Mouse (Mus musculus) bone marrow macrophage, adult 2 months (primary cell): ENCODE results near the gene Clint1. TPM values are rescaled to one million over a fixed set of nuclear protein-coding genes. Genes with fewer than 3 reads are reported as not detected.

Experiments
- H3K27ac ChIP-seq: 2 replicates; pipeline ENCODE4 v1.5.1; 2012; ENCODE audit warnings: low read depth, low read length; ENCODE audit not compliant: insufficient read depth
- H3K4me1 ChIP-seq: 2 replicates; pipeline ENCODE4 v1.6.1; 2012; ENCODE audit warnings: low read length; ENCODE audit not compliant: control insufficient read depth, insufficient read depth
- H3K4me3 ChIP-seq: 2 replicates; pipeline ENCODE4 v1.5.1; 2012; ENCODE audit warnings: mild to moderate bottlenecking, low read length, moderate library complexity; ENCODE audit not compliant: insufficient read depth
- CTCF ChIP-seq: IDR thresholded peaks from 2 replicates; pipeline ENCODE4 v1.5.1; 2012; ENCODE audit warnings: low read depth, mild to moderate bottlenecking, low read length, moderate library complexity
- POLR2A ChIP-seq: IDR thresholded peaks from 2 replicates; pipeline ENCODE4 v1.6.1; 2012; ENCODE audit warnings: mild to moderate bottlenecking, low read depth, low read length, borderline replicate concordance
- polyA plus RNA-seq: library from polyadenylated mRNA; stranded (reverse); fragments of >200 nt; gene quantifications from 2 replicates; pipeline ENCODE4 v1.2.4, GENCODE M21; 2012; ENCODE audit not compliant: missing spikeins, insufficient read depth, insufficient read length

The Clint1 gene
- polyA plus RNA-seq: 62.9 and 67.7 TPM in 2 replicates

DNA sequence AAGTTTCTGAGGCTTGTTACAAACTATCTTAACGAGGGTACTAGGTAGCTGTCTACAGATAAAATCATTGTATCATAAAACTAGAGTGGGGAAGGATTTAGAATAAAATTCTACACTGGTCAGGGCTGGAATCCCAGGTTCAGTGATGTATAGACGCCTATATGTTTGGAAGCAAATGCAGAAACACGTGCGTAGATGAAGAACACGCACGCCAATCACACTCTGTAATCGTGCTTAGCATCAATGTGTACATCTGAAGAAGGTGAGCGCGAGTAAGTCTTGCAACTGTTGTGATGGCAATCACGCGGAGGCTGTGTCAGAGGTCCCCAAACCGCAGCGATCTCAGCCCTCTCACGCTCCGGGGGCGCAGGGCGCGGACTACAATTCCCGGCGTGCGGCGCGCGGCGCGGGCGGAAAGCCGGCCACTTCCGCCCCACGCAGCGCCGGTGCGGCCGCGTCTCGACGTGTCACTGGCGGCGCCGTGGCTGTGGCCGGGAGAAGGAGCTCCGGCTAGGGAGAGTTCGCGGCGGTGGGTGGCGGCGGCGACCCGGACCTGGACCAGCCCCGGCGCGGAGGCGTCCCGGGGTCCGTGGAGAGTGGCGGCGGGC is at the start of gene Clint1:
Gene Clint1 (plus strand): TSS at position 536 of the 608 bp plus-strand sequence.
- TF ChIP-seq POLR2A: no peak
- TF ChIP-seq CTCF: no peak
- H3K27ac ChIP-seq: peak within 1 kb of the TSS; percentile 97
- H3K4me3 ChIP-seq: peak within 1 kb of the TSS; percentile 72
- H3K4me1 ChIP-seq: peaks cover 24% of the 10 kb centered on the region

DNA sequence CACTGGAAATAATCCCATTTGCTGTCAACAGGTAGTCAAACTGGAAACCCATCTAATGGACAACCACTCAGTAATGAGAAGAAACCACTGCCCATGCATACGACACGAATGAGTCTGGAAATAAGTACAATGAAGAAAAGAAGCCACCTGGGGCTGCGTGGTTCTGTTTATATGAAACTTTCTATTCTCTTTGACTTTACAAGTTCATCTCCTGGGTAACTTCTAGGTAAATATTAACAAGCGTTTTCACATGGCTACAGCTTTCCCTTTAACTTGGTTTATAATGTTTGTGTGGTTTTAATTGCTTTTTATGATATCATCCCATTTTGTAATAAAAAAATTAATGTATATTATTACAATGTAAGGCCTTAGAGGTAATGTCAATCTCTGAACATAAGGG is 47.8 kb upstream of the Clint1 start:
- Histone ChIP-seq H3K4me3 (no peak overlapping the region), H3K4me1 (peaks cover 6% of the 10 kb centered on the region; the same call in 1 of the 2 replicates), H3K27ac (no peak overlapping the region)
- no peak for TF ChIP-seq CTCF
- no peak for TF ChIP-seq POLR2A

DNA sequence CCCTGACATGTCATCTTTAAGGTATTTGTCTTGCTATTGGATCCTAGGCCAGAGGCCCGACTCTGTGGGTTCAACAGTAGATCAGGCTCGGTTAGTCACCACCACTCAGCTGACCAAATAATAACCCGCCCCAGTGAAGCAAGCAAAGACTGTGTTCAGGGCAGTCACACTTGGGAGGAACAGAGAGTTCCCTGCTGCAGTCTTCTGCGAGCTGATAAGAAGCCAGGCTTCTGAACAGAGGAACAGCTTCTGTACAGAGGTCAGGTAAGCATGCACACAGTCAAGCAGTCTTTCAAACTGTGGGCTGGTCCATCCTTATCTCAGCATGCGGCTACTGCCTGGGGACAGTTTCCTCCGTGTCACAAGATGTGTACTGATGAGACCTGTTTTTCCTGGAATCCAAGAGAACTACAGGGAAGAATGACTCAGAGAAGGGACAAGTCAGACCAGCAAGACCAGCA is 46.5 kb upstream of the Clint1 start:
- H3K4me3 ChIP-seq: no peak overlapping the region
- TF ChIP-seq POLR2A (no peak), CTCF (no peak)
- H3K27ac ChIP-seq: no peak overlapping the region
- peaks cover 6% of the 10 kb centered on the region; the same call in 1 of the 2 replicates for H3K4me1 ChIP-seq

DNA sequence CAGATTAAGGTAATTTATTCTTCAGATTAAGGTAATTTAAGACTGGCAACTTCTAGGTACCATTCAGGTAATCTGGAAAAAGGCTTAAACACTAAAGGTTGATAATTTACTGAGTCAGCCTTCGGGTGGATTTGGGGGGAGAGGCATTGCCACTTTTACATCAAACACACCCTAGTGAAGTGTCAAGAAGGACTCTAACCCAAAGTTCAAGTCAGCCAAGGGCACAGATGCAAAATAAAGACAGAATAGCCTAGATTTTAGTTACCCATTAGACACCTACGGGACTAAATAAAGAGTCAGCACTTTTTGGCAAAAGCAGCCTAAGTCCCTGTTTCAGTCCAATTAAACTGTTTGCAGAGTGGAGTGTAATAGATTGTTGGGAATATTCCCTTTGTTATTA is 46.0 kb upstream of the Clint1 start:
- Histone ChIP-seq H3K4me1 (peaks cover 6% of the 10 kb centered on the region; the same call in 1 of the 2 replicates), H3K27ac (no peak overlapping the region), H3K4me3 (no peak overlapping the region)
- TF ChIP-seq CTCF: no peak
- TF ChIP-seq POLR2A: no peak

DNA sequence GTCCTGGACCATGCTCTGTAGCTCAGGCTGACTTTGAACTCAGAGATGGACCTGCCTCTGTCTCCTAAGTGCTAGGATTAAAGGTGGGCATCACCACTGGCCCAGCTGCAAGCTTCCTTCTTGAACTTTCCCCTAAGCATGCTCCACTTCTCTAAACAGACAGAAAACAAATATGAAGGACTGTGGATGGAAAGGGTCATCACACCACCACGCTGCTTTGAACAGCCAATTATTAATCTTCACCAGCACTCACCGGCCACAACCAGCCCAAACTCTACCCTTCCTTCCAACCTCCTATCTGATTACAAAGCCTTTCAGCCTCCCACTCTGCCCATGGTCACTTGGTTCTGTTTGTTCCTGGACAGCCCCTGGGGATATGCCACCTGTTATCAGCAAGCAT is 45.6 kb upstream of the Clint1 start:
- Histone ChIP-seq H3K27ac (no peak overlapping the region), H3K4me3 (no peak overlapping the region), H3K4me1 (peaks cover 6% of the 10 kb centered on the region; the same call in 1 of the 2 replicates)
- TF ChIP-seq CTCF (no peak), POLR2A (no peak)

DNA sequence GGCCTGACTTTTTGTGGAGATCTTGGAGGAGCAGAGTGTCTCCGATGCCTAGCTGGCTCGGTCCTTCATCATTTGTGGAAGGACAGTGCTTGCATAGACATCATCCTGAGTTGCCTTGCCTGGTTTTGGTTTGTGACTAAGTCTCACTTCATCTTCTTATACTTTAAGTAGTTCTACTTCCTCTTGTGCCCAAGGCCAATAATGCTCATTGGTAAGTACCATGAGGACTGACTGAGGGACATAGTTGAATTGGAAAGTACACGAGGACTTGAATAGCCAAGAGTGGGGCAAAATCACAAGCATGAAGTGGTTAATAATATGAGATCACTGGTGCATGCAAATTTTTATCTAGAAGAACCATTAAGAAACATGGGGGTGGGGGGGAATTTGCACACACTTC is 45.0 kb upstream of the Clint1 start:
- Histone ChIP-seq H3K4me1 (peaks cover 6% of the 10 kb centered on the region; the same call in 1 of the 2 replicates), H3K27ac (no peak overlapping the region), H3K4me3 (no peak overlapping the region)
- no peak for TF ChIP-seq POLR2A
- no peak for TF ChIP-seq CTCF

DNA sequence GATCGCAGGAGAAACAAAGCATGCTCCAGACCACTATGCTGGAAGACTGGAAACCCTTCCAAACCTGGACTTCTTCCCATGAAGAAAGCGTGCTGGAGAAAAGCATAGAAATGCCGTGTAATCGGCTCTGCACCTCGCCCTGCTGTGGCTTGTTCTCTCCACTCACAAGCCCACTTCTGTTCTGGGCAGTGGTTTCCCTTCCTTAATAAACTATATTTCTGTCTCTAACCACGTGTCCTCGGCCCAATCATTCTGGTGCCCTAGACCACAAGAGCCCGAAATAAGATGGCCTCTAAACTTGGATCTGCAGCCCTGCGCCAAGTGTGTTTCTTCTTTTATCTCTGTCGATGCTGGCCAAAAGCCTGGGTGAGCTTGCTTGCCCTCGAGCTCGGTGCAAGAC is 44.0 kb upstream of the Clint1 start:
- TF ChIP-seq CTCF (no peak), POLR2A (no peak)
- Histone ChIP-seq H3K27ac (no peak overlapping the region), H3K4me3 (no peak overlapping the region), H3K4me1 (peaks cover 6% of the 10 kb centered on the region; the same call in 1 of the 2 replicates)

DNA sequence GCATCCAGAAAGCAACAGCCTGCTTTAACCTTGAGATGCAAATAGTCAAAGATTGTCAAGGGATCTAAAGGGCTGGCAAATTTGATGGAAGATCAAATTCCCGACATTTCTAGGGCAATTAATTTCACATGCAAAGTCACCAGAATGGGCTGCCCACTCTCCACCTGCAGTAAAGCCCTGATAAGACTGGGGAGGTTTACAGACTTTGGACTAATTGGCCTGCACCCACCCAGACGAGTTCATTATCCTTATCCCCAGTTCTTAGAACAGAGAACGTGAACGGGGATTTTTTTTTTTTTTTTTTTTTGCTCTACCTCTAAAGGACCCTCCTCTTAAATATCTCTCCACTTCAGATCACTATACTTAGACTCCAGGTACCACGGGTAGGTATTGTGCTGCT is 42.4 kb upstream of the Clint1 start:
- H3K27ac ChIP-seq: no peak overlapping the region
- TF ChIP-seq POLR2A (no peak), CTCF (no peak)
- H3K4me1 ChIP-seq: peaks cover 6% of the 10 kb centered on the region; the same call in 1 of the 2 replicates

DNA sequence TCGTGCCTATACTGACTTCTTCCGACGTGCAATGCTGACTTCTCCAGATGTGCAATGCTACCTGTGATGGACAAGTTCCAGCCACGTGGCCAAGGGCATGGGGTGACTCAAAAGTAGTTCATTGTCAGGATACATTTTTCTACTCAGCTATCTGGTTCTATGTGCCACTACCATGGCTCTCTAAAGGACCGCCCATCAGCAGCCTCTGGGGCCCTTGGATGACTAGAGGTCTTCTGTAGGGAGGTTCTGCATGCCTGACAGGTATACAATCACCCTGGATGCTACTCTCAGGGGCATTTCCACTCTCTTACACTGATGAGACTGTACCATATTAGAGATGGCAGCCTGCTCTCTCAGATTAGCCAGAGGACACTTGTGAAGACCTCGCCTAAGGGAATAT is 41.8 kb upstream of the Clint1 start:
- peaks cover 6% of the 10 kb centered on the region; the same call in 1 of the 2 replicates for H3K4me1 ChIP-seq
- no peak overlapping the region for H3K4me3 ChIP-seq
- H3K27ac ChIP-seq: no peak overlapping the region
- TF ChIP-seq CTCF: no peak
- no peak for TF ChIP-seq POLR2A

More for the DNA sequence above, 42.4 kb upstream of the Clint1 start:
- no peak overlapping the region for H3K4me3 ChIP-seq

DNA sequence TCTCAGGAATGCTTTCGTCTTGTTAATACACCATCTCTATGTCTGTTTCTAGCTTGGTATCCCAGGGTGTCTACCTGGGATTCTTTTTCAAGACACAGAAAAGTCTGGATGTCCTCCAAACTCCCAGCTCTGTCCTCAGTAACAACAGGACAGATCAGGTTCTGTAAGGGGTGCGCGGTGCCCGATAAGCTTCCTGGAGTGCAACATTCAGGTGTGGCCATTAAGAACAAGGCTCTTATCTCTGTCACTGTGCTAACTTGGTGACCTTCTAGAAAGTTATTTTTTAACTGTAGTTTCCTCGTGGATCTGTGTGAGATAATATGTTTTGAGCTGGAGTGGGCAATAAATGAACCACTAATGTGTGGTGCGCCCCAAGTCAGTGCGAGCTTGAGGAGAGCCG is 41.0 kb upstream of the Clint1 start:
- no peak overlapping the region for H3K27ac ChIP-seq
- no peak overlapping the region for H3K4me3 ChIP-seq
- H3K4me1 ChIP-seq: peaks cover 6% of the 10 kb centered on the region; the same call in 1 of the 2 replicates
- TF ChIP-seq POLR2A: no peak
- no peak for TF ChIP-seq CTCF

DNA sequence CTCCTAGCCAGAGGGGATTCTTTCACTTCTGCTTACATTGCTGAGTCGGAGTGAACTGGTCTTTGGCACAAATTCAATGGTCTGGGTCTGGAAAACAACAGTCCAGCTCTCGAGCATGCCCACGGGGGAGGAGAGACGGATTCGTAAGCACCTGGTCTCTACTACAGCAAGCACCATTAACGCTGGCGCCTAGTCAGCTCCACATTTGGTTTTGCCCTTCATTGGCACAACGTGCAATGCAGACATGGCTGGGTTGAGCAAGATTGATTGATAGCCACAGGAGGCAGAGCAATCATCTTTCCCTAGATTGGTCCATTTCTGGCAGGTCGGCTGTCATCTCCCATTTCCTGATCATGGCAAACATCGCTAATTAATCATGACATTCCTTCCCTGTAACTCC is 36.2 kb upstream of the Clint1 start:
- Histone ChIP-seq H3K4me3 (no peak overlapping the region), H3K4me1 (no peaks in the 10 kb centered on the region), H3K27ac (no peak overlapping the region)
- no peak for TF ChIP-seq CTCF
- TF ChIP-seq POLR2A: no peak
